Mouse (Mus musculus) hindbrain, embryonic 14.5 days (tissue): Measurements from ENCODE around the gene Lemd2. TPM values are rescaled to one million over a fixed set of nuclear protein-coding genes. Genes with fewer than 3 reads are reported as not detected.

Experiments
- ATAC-seq: fragments of 200-750 bp; cut with Nextera tagmentation; 2 replicates; pipeline ENCODE4 v1.8.0; 2017; ENCODE audit warnings: moderate number of reproducible peaks, mild to moderate bottlenecking, moderate TSS enrichment, moderate library complexity; ENCODE audit not compliant: low FRiP score
- DNase-seq: peaks from one replicate; pipeline ENCODE4 v3.0.0-alpha.2; 2015; ENCODE audit warnings: low spot score
- H3K27ac ChIP-seq: fragments of 300-500 bp; sonication (generic); 2 replicates; pipeline ENCODE4 v1.5.1; 2014; ENCODE audit warnings: mild to moderate bottlenecking, moderate library complexity
- H3K27me3 ChIP-seq: fragments of 300-500 bp; sonication (generic); 2 replicates; pipeline ENCODE4 v1.6.1; 2014; ENCODE audit warnings: mild to moderate bottlenecking, low read length, mixed read lengths; ENCODE audit not compliant: control insufficient read depth, insufficient read depth
- H3K36me3 ChIP-seq: fragments of 300-500 bp; sonication (generic); replicated peaks from 2 replicates; pipeline ENCODE4 v1.6.1; 2014; ENCODE audit not compliant: control insufficient read depth, insufficient read depth
- H3K4me1 ChIP-seq: fragments of 300-500 bp; sonication (generic); replicated peaks from 2 replicates; pipeline ENCODE4 v1.6.1; 2014; ENCODE audit warnings: antibody characterized with exemption, low read length, mixed read lengths; ENCODE audit not compliant: control insufficient read depth, insufficient read depth
- H3K4me2 ChIP-seq: fragments of 300-500 bp; sonication (generic); replicated peaks from 2 replicates; pipeline ENCODE4 v1.6.1; 2014; ENCODE audit warnings: mild to moderate bottlenecking, moderate library complexity
- H3K4me3 ChIP-seq: fragments of 300-500 bp; sonication (generic); replicated peaks from 2 replicates; pipeline ENCODE4 v1.5.1; 2014; ENCODE audit warnings: mild to moderate bottlenecking, low read length
- H3K9ac ChIP-seq: fragments of 300-500 bp; sonication (generic); 2 replicates; pipeline ENCODE4 v1.6.1; 2014
- H3K9me3 ChIP-seq: fragments of 300-500 bp; sonication (generic); 2 replicates; pipeline ENCODE4 v1.6.1; 2016; ENCODE audit warnings: low read length; ENCODE audit not compliant: control insufficient read depth
- WGBS: fragments of 180-500 bp; shearing (Covaris S2); extraction: QIAGEN DNeasy Blood & Tissue Kit; methylation state at CpG from one replicate; pipeline ENCODE4 v1.1.7; 2014; 5-methylcytosine and 5-hydroxymethylcytosine counted together
- polyA plus RNA-seq: library from polyadenylated mRNA; unstranded; fragments of >200 nt; fragmentation: Nextera tagmentation; extraction: Ambion mirVana; gene quantifications from 2 replicates; pipeline ENCODE4 v1.2.1, GENCODE M21; 2014

Lemd2 gene
- polyA plus RNA-seq, 1 experiment from 2014 or later, result 24.3 TPM

DNA sequence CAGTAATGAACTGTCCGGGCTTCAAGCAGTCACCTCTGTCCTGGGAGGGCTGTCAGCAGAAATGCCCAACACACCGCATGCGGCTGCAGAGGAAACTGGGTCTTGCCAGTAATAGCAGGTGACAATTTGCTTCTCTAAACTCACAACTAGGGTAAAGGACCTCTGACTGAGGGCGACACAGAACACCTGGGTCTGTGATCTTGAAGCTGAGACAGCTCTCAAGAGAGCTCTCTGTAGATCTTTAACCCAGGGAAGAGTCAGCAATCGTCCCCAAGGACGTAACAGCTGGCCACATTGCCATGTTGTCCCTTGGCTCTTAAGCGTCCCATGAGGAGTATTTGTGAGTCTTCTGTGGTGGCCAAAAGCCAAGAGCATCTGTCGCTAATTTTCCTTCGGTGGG is 31.8 kb downstream of the Lemd2 start:
- Histone ChIP-seq H3K4me3 (no peak overlapping the region), H3K9me3 (no peaks in the 10 kb centered on the region), H3K27me3 (no peaks in the 10 kb centered on the region), H3K36me3 (no peaks in the 10 kb centered on the region), H3K4me2 (no peak overlapping the region), H3K27ac (no peak overlapping the region), H3K4me1 (peaks cover 15% of the 10 kb centered on the region), H3K9ac (no peak overlapping the region)
- DNase-seq (no peak), ATAC-seq (no peak)
- WGBS, result 84% methylated on average over 9 of the region's 9 CpGs

DNA sequence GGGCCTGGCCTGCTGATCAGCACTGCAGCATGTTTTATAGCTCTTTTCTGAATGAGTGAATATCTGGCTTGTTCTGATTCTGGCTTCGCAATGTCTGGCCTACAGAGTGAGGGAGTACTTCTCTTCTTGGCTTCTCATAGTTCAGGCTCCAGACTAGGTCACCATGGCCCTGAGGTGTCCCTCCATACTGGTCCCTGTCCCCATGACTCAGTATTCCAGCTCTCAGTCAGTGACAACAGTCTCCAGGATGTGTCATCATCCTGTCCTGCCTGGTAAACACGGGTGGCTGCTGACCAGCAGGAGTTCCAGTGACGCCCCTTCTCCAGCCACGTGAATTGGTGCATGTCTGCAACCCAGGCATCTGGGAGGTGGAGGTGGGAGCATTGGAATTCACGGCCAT is 33.1 kb downstream of the Lemd2 start:
- no peak overlapping the region for H3K27ac ChIP-seq
- H3K9ac ChIP-seq, result no peak overlapping the region
- no peak overlapping the region for H3K4me3 ChIP-seq
- DNase-seq (no peak), ATAC-seq (no peak)
- H3K36me3 ChIP-seq, result no peaks in the 10 kb centered on the region
- peaks cover 11% of the 10 kb centered on the region for H3K4me1 ChIP-seq
- H3K4me2 ChIP-seq, result no peak overlapping the region
- no peaks in the 10 kb centered on the region for H3K27me3 ChIP-seq
- no peaks in the 10 kb centered on the region for H3K9me3 ChIP-seq
- WGBS, result 71% methylated on average over 5 of the region's 5 CpGs

DNA sequence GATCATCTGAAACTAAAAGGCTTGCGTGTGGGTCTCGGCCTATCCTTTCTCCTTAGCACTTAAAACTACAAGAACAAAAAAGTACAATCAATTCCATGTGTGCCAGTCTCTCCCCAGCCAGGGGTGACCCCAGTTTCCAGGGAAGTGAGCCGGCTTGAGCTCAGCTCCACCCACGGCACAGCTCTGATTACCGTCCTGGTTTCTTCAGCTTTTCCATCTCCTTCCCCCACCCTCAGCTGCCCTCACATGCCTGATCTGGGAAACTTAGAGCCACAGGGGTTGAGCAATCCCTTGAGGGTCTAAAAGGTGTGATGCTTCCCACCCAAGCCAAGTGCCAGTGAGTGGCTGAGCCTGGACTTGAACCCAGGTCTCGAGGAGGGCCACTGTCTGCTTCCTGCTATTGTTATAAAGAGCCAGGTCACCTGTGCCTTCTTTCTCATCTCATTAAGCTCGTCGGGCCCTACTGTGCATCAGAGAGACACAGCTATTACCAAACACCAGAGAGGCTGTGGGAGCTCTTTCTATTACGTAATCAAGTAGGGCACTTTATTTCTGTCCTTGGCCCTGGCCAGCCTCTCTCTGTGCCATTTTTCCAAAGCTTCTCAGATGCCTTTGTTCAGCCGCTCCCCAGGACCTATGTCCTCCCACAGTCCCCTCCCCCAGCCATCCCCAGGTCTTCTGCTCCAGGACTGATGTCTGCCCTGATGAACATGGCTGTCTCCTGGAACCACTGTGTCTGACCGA is 34.1 kb downstream of the Lemd2 start:
- no peaks in the 10 kb centered on the region for H3K36me3 ChIP-seq
- H3K4me2 ChIP-seq, result no peak overlapping the region
- no peaks in the 10 kb centered on the region for H3K27me3 ChIP-seq
- WGBS, result 78% methylated on average over 11 of the region's 11 CpGs
- H3K4me1 ChIP-seq, result peaks cover under 1% of the 10 kb centered on the region
- H3K9me3 ChIP-seq, result no peaks in the 10 kb centered on the region
- ATAC-seq, result no peak
- DNase-seq, result no peak
- H3K4me3 ChIP-seq, result no peak overlapping the region
- H3K9ac ChIP-seq, result no peak overlapping the region
- no peak overlapping the region for H3K27ac ChIP-seq

DNA sequence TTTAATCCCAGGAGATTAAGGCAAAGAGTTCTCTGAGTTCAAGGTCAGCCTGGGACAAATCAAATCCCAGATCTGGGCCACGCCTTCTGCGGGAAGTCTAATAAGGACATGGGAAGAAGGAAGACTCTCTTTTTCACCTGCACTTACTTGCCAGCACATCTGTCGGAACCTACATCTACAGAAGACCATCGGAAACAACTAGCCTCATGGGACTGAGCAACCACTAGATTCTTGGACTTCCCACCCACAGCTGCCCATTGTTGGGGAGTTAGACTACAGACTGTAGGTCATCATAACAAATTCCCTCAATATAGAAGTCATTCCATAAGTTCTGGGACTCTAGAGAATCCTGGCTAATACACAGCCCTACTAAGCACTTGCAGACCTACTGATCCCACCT is 35.7 kb downstream of the Lemd2 start:
- Histone ChIP-seq H3K36me3 (no peaks in the 10 kb centered on the region), H3K4me2 (no peak overlapping the region), H3K4me1 (no peaks in the 10 kb centered on the region), H3K9ac (no peak overlapping the region), H3K27ac (no peak overlapping the region), H3K27me3 (no peaks in the 10 kb centered on the region), H3K9me3 (no peaks in the 10 kb centered on the region), H3K4me3 (no peak overlapping the region)
- ATAC-seq, result no peak
- WGBS, result 94% methylated on average over 4 of the region's 4 CpGs
- no peak for DNase-seq

DNA sequence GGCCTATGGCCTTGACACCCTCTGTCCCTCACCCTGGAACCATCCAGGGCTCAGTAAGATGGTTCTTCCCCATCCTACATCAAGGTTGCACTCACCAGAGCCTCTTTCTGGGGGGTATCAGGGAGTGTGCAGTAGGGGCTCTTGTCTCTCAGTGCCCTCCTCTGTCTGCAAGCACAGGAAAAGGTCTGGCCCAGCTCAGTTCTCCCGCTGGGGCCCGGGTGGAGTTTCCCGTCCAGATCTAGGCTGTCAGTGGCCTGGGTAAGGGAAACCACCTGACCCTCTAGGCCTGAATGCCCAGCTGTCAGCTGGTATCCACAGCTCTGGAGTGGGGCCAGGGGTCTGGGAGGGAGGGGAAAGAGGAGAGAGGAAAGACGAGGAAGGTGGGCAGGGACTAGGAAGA is 36.7 kb downstream of the Lemd2 start, which contains the start of gene Ip6k3:
Gene Ip6k3, minus strand, starts transcription at position 251 of the 400 bp plus-strand sequence.
- no peak within 1 kb of the TSS for H3K9ac ChIP-seq
- H3K4me2 ChIP-seq, result no peak within 1 kb of the TSS
- H3K27me3 ChIP-seq, result no peaks in the 10 kb centered on the region
- no peak for ATAC-seq
- H3K9me3 ChIP-seq, result no peaks in the 10 kb centered on the region
- no peaks in the 10 kb centered on the region for H3K4me1 ChIP-seq
- no peaks in the 10 kb centered on the region for H3K36me3 ChIP-seq
- H3K27ac ChIP-seq, result no peak within 1 kb of the TSS
- H3K4me3 ChIP-seq, result no peak within 1 kb of the TSS
- WGBS, result 55% methylated on average over 4 of the region's 4 CpGs
- DNase-seq, result no peak

DNA sequence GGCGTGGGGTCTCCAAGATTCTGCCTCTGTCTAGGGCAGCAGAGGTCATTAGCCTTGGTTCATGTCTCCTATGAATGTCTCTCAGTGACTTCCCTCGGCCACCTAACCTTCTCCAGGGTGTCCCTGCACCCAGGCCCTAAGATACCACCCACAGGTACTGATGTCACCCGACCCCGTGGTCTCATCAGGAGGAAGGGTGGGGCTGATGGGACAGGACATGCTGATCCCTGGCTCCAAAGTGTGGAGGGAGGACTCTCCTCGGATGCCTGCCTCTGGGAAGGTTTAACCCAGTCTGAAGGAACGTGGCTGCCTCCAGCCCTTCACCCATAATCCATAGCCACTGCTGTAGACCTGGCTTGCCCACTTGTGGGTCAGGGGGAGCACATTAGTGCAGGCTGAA is 37.4 kb downstream of the Lemd2 start:
- Histone ChIP-seq H3K4me3 (no peak overlapping the region), H3K27me3 (no peaks in the 10 kb centered on the region), H3K9ac (no peak overlapping the region), H3K4me2 (no peak overlapping the region), H3K9me3 (no peaks in the 10 kb centered on the region), H3K36me3 (no peaks in the 10 kb centered on the region), H3K27ac (no peak overlapping the region), H3K4me1 (no peaks in the 10 kb centered on the region)
- DNase-seq (no peak), ATAC-seq (no peak)
- WGBS, result 83% methylated on average over 6 of the region's 6 CpGs

DNA sequence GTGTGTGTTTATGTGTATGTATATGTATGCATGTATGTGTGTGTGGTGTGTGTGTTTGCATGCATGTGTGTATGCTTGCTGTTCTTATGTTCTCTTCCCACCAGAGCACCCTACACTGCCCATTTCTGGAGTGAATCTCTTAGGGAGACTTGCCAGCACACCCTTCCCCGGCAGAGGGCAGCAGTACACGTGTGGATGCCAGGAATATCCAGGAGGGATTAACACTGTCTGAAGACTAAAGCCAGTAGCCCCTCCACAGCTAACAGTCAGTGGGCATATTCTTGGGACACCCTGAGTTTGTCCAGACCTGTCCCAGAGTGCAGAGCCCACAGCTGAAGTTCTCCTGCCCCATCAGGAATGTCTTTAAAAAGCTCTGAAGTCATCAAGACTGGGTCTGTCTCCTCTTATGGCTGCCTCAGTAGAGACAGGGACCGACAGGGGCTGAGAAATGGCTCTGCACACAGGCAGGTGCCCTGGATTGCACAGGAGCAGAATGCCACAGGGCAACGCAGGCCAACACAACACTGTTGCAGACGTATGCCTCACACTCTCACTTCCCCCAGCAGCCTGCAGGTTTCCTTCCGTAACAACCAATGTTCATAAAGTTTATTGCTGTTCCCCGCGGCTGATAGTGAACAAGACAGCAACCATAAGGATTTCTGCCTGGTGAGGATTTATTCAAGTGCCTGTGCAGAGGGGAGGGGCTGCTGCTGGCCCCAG is 39.1 kb downstream of the Lemd2 start:
- Histone ChIP-seq H3K9me3 (no peaks in the 10 kb centered on the region), H3K9ac (no peak overlapping the region), H3K27ac (no peak overlapping the region), H3K4me2 (no peak overlapping the region), H3K27me3 (no peaks in the 10 kb centered on the region), H3K36me3 (no peaks in the 10 kb centered on the region), H3K4me3 (no peak overlapping the region), H3K4me1 (no peaks in the 10 kb centered on the region)
- no peak for ATAC-seq
- peak; percentile 67 for DNase-seq
- WGBS, result 69% methylated on average over 8 of the region's 8 CpGs

DNA sequence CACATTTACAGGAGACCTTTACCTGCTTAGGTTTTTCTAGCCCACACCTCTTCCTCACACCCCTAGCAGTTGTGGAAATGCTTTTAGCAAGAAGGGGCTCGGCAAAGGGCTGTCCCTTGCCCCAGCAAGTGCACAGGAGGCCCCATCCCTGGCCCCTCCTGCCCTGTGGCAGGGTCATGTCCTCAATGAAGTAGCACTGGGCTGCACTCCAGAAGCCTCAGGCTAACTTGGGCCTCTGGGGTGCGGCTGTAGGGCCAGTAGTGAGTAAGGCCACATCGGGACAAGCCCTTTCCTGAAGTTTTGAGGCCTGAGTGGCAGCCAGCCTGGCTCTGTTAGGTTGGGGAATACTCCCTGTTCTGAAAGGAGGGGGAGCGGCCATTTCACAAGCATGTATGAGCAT is 43.4 kb downstream of the Lemd2 start:
- DNase-seq (no peak), ATAC-seq (no peak)
- Histone ChIP-seq H3K36me3 (no peaks in the 10 kb centered on the region), H3K9ac (no peak overlapping the region), H3K4me2 (no peak overlapping the region), H3K27me3 (no peaks in the 10 kb centered on the region), H3K9me3 (no peaks in the 10 kb centered on the region), H3K27ac (no peak overlapping the region), H3K4me1 (no peaks in the 10 kb centered on the region), H3K4me3 (no peak overlapping the region)
- WGBS, result 76% methylated on average over 4 of the region's 4 CpGs

DNA sequence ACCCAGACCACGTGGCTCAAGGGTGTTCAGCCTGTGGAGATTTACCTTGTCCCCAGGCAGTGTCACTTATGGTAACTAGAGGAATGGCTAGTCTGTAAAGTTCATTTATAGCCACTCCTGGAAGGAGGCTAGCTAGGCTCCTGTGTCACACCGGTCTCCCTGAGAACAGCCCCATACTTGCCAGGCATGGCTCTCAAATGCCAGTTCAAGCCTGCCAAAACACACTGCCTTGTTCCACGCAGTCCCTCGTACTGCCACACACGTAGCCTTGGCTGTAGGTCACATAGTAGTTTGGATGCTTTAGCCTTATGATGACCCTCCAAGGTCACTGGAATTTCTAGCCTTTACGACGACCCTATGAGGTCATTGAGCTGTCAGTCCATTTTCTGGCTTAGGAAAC is 45.1 kb downstream of the Lemd2 start:
- Histone ChIP-seq H3K4me2 (no peak overlapping the region), H3K27ac (no peak overlapping the region), H3K4me3 (no peak overlapping the region), H3K4me1 (0 out of 2 replicates have a peak, but pooled peaks cover under 1% of the 10 kb centered on the region), H3K27me3 (no peaks in the 10 kb centered on the region), H3K9ac (no peak overlapping the region), H3K36me3 (no peaks in the 10 kb centered on the region), H3K9me3 (no peaks in the 10 kb centered on the region)
- ATAC-seq, result no peak
- no peak for DNase-seq
- WGBS, result 84% methylated on average over 7 of the region's 7 CpGs
